Mouse (Mus musculus) stomach, embryonic 14.5 days (tissue): Measurements from ENCODE around the gene Npm1. TPM values are rescaled to one million over a fixed set of nuclear protein-coding genes. Genes with fewer than 3 reads are reported as not detected.
A peak's percentile ranks its signal among the peaks of the same experiment; 100 is the strongest.

Experiments used
- ATAC-seq: fragments of 200-750 bp; cut with Nextera tagmentation; 2 replicates; pipeline ENCODE4 v1.8.0; 2017; ENCODE audit warnings: low read depth, moderate TSS enrichment; ENCODE audit not compliant: insufficient number of reproducible peaks, insufficient read depth, low FRiP score
- H3K27ac ChIP-seq: fragments of 300-500 bp; sonication (generic); 2 replicates; pipeline ENCODE4 v1.5.1; 2014; ENCODE audit warnings: mild to moderate bottlenecking, low read length, moderate library complexity, mixed read lengths
- H3K27me3 ChIP-seq: fragments of 300-500 bp; sonication (generic); 2 replicates; pipeline ENCODE4 v1.6.1; 2014; ENCODE audit warnings: low read length, control low read depth, mixed read lengths; ENCODE audit not compliant: control insufficient read depth, insufficient read depth
- H3K36me3 ChIP-seq: fragments of 300-500 bp; sonication (generic); 2 replicates; pipeline ENCODE4 v1.6.1; 2014; ENCODE audit warnings: mild to moderate bottlenecking, control low read depth, low read length, moderate library complexity, mixed read lengths; ENCODE audit not compliant: control insufficient read depth, insufficient read depth
- H3K4me1 ChIP-seq: fragments of 300-500 bp; sonication (generic); 2 replicates; pipeline ENCODE4 v1.6.1; 2014; ENCODE audit warnings: low read length, control low read depth, mixed read lengths; ENCODE audit not compliant: control insufficient read depth, insufficient read depth
- H3K4me2 ChIP-seq: fragments of 300-500 bp; sonication (generic); replicated peaks from 2 replicates; pipeline ENCODE4 v1.6.1; 2014; ENCODE audit warnings: low read depth, low read length, control low read depth
- H3K4me3 ChIP-seq: fragments of 300-500 bp; sonication (generic); 2 replicates; pipeline ENCODE4 v1.5.1; 2014; ENCODE audit warnings: low read depth, low read length, control low read depth
- H3K9ac ChIP-seq: fragments of 300-500 bp; sonication (generic); replicated peaks from 2 replicates; pipeline ENCODE4 v1.6.1; 2014; ENCODE audit warnings: low read depth, mild to moderate bottlenecking, control low read depth, low read length, moderate library complexity, mixed read lengths
- H3K9me3 ChIP-seq: fragments of 300-500 bp; sonication (generic); 2 replicates; pipeline ENCODE4 v1.6.1; 2016; ENCODE audit warnings: low read depth, low read length, control low read depth; ENCODE audit not compliant: control insufficient read depth
- WGBS: fragments of 180-500 bp; shearing (Covaris S2); extraction: QIAGEN DNeasy Blood & Tissue Kit; methylation state at CpG from one replicate; pipeline ENCODE4 v1.1.7; 2014; 5-methylcytosine and 5-hydroxymethylcytosine counted together
- polyA plus RNA-seq: library from polyadenylated mRNA; unstranded; fragments of >200 nt; fragmentation: Nextera tagmentation; extraction: Ambion mirVana; gene quantifications from 2 replicates; pipeline ENCODE4 v1.2.1, GENCODE M21; 2014

Npm1 gene
- polyA plus RNA-seq, 1 experiment from 2014 or later, result 1,101 TPM

- Histone ChIP-seq H3K4me3 (no peak overlapping the region), H3K36me3 (peaks cover 60% of the 10 kb centered on the region), H3K27me3 (no peaks in the 10 kb centered on the region), H3K9ac (no peak overlapping the region), H3K9me3 (no peaks in the 10 kb centered on the region), H3K4me1 (peaks cover 7% of the 10 kb centered on the region; the same call in 1 of the 2 replicates), H3K27ac (no peak overlapping the region), H3K4me2 (no peak overlapping the region)
- no peak for ATAC-seq
- 74% methylated on average over 3 of the region's 3 CpGs for WGBS
Measured at GRCm38 (mm10) chr11:33151128-33151779, 11.8 kb downstream of the Npm1 start.

- H3K9me3 ChIP-seq, result no peaks in the 10 kb centered on the region
- peaks cover 53% of the 10 kb centered on the region for H3K36me3 ChIP-seq
- H3K4me2 ChIP-seq, result no peak overlapping the region
- H3K27me3 ChIP-seq, result no peaks in the 10 kb centered on the region
- peaks cover 7% of the 10 kb centered on the region; the same call in 1 of the 2 replicates for H3K4me1 ChIP-seq
- ATAC-seq, result no peak
- H3K4me3 ChIP-seq, result no peak overlapping the region
- H3K9ac ChIP-seq, result no peak overlapping the region
- no peak overlapping the region for H3K27ac ChIP-seq
Measured at GRCm38 (mm10) chr11:33150364-33150763, 12.6 kb downstream of the Npm1 start.

GRCm38 (mm10) chr11:33149453-33149852 lies 13.6 kb downstream of the Npm1 start:
- peaks cover 9% of the 10 kb centered on the region; the same call in 1 of the 2 replicates for H3K4me1 ChIP-seq
- no peaks in the 10 kb centered on the region for H3K9me3 ChIP-seq
- H3K4me2 ChIP-seq, result no peak overlapping the region
- no peak overlapping the region for H3K27ac ChIP-seq
- peaks cover 46% of the 10 kb centered on the region for H3K36me3 ChIP-seq
- H3K27me3 ChIP-seq, result 0 out of 2 replicates have a peak, but pooled peaks cover 1% of the 10 kb centered on the region
- no peak overlapping the region for H3K4me3 ChIP-seq
- ATAC-seq, result no peak
- H3K9ac ChIP-seq, result no peak overlapping the region

- H3K36me3 ChIP-seq, result peaks cover 42% of the 10 kb centered on the region
- no peak overlapping the region for H3K9ac ChIP-seq
- H3K27ac ChIP-seq, result no peak overlapping the region
- WGBS, result 23% methylated on average over 3 of the region's 3 CpGs
- H3K4me3 ChIP-seq, result no peak overlapping the region
- 0 out of 2 replicates have a peak, but pooled peaks cover 3% of the 10 kb centered on the region for H3K27me3 ChIP-seq
- no peak for ATAC-seq
- peaks cover 12% of the 10 kb centered on the region; the same call in 1 of the 2 replicates for H3K4me1 ChIP-seq
- H3K4me2 ChIP-seq, result no peak overlapping the region
- H3K9me3 ChIP-seq, result no peaks in the 10 kb centered on the region
Measured at GRCm38 (mm10) chr11:33149088-33149436, 13.9 kb downstream of the Npm1 start.

- H3K9ac ChIP-seq, result no peak overlapping the region
- H3K4me3 ChIP-seq, result peak overlapping the region; percentile 50
- H3K27me3 ChIP-seq, result 0 out of 2 replicates have a peak, but pooled peaks cover 3% of the 10 kb centered on the region
- H3K36me3 ChIP-seq, result peaks cover 38% of the 10 kb centered on the region
- peak overlapping the region; percentile 92 for H3K4me2 ChIP-seq
- H3K9me3 ChIP-seq, result no peaks in the 10 kb centered on the region
- WGBS, result 5% methylated on average over 23 of the region's 23 CpGs
- peak overlapping the region; percentile 1; the same call in 1 of the 2 replicates for H3K27ac ChIP-seq
- ATAC-seq, result peak; percentile 72
- H3K4me1 ChIP-seq, result peaks cover 12% of the 10 kb centered on the region; the same call in 1 of the 2 replicates
Measured at GRCm38 (mm10) chr11:33148338-33149087, 14.5 kb downstream of the Npm1 start.

GRCm38 (mm10) chr11:33147572-33148337 lies 15.3 kb downstream of the Npm1 start:
- H3K9me3 ChIP-seq, result no peaks in the 10 kb centered on the region
- peak overlapping the region; percentile 92 for H3K4me2 ChIP-seq
- H3K36me3 ChIP-seq, result peaks cover 30% of the 10 kb centered on the region
- ATAC-seq, result peak; percentile 54
- peaks cover 12% of the 10 kb centered on the region; the same call in 1 of the 2 replicates for H3K4me1 ChIP-seq
- under 1% methylated on average over 73 of the region's 85 CpGs for WGBS
- peak overlapping the region; percentile 50 for H3K4me3 ChIP-seq
- peak overlapping the region; percentile 1; the same call in 1 of the 2 replicates for H3K27ac ChIP-seq
- H3K27me3 ChIP-seq, result 0 out of 2 replicates have a peak, but pooled peaks cover 3% of the 10 kb centered on the region
- H3K9ac ChIP-seq, result peak overlapping the region; percentile 28; the same call in 1 of the 2 replicates

GRCm38 (mm10) chr11:33147171-33147571 lies 15.8 kb downstream of the Npm1 start, which contains the start of gene Fgf18:
Gene Fgf18 (minus strand): TSS chr11:33147400.
- H3K27ac ChIP-seq, result peak within 1 kb of the TSS; percentile 1; the same call in 1 of the 2 replicates
- ATAC-seq, result peak; percentile 19; the same call in 1 of the 2 replicates

More at GRCm38 (mm10) chr11:33147171-33147571, 15.8 kb downstream of the Npm1 start, which contains the start of gene Fgf18:
- H3K4me2 ChIP-seq, result peak within 1 kb of the TSS; percentile 92
- peak within 1 kb of the TSS; percentile 28; the same call in 1 of the 2 replicates for H3K9ac ChIP-seq
- peaks cover 12% of the 10 kb centered on the region; the same call in 1 of the 2 replicates for H3K4me1 ChIP-seq
- H3K9me3 ChIP-seq, result no peaks in the 10 kb centered on the region
- 0 out of 2 replicates have a peak, but pooled peaks cover 3% of the 10 kb centered on the region for H3K27me3 ChIP-seq
- peaks cover 26% of the 10 kb centered on the region for H3K36me3 ChIP-seq
- H3K4me3 ChIP-seq, result peak within 1 kb of the TSS; percentile 50
- WGBS, result under 1% methylated on average over 50 of the region's 53 CpGs
